Mouse (Mus musculus): Measurements from ENCODE around the gene Nbea. TPM values are rescaled to one million over a fixed set of nuclear protein-coding genes. Genes with fewer than 3 reads are reported as not detected.

The Nbea gene
- polyA plus RNA-seq, 1 experiment, result 3.4 TPM

GRCm38 (mm10) chr3:55775245-55775644 is 408.3 kb downstream of the Nbea start:
- Histone ChIP-seq H3K4me1 (ENCODE audit: control insufficient read depth, insufficient read depth, insufficient read length, low read length) (no peaks in the 10 kb centered on the region), H3K27ac (replicated peaks; ENCODE audit: low read depth, low read length) (no peak overlapping the region), H3K4me3 (ENCODE audit: insufficient read depth, low read depth, low read length) (no peak overlapping the region)

DNA sequence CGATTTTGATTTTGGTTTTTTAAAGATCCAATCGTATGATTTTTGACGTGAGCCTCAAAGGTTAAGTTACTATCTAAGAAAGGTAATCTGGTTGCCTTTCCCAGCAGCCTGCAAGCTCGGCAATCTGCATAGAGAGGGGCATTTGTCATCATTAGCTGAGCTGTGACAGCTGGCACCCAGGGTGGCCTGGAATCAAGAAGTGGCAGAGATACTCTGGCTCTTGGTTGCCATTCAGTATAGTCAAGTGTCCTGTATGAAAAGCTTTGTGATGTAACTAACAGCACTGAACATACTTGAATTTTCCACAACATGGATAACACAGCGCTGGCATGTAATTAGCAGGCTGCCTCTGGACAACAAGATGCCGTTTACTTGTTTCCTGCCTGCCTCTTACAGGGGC is 409.3 kb downstream of the Nbea start:
- no peak overlapping the region for H3K4me3 ChIP-seq (ENCODE audit: insufficient read depth, low read depth, low read length)
- H3K27ac ChIP-seq (replicated peaks; ENCODE audit: low read depth, low read length), result no peak overlapping the region
- H3K4me1 ChIP-seq (ENCODE audit: control insufficient read depth, insufficient read depth, insufficient read length, low read length), result no peaks in the 10 kb centered on the region

DNA sequence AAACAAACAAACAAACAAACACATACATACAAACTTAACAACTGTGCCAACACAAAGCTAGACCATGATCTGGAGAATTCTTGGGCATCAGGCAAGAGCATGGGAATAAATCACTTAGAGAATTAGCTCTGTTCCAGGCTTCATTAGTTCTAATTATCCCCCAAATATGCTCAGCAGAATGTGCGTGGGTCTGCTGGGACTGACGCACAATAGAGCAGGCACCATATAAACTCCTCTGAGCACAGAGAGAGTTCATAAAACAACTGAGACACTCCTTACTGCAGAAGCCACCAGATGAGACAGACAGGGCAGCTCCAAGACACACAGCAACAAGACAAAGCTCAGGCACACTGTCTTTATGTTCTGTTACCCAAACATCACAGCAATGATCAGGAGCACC is 414.2 kb downstream of the Nbea start:
- H3K4me3 ChIP-seq (ENCODE audit: insufficient read depth, low read depth, low read length), result no peak overlapping the region
- no peaks in the 10 kb centered on the region for H3K4me1 ChIP-seq (ENCODE audit: control insufficient read depth, insufficient read depth, insufficient read length, low read length)
- H3K27ac ChIP-seq (replicated peaks; ENCODE audit: low read depth, low read length), result no peak overlapping the region

GRCm38 (mm10) chr3:55768654-55769053 is 414.8 kb downstream of the Nbea start:
- H3K27ac ChIP-seq (replicated peaks; ENCODE audit: low read depth, low read length), result no peak overlapping the region
- no peaks in the 10 kb centered on the region for H3K4me1 ChIP-seq (ENCODE audit: control insufficient read depth, insufficient read depth, insufficient read length, low read length)
- H3K4me3 ChIP-seq (ENCODE audit: insufficient read depth, low read depth, low read length), result no peak overlapping the region

DNA sequence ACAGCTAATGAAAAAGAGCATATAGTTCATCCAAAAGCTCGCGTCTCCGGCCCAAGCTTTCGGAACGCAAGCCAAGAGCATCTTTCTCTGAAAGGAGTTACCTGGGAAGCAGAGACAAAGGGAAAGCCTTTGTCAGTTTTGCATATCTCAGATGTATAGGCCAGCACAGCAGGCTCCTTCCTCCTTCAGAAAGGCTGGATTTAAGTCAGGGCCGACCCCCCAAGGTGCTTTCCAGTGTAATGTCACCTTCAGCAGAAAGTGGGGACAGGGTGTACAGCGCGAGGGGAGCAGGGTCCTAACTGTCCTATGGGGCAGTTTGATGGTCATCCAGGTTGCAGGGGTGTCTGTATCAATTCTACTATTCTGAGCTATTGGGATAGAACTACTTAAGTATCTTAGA is 419.9 kb downstream of the Nbea start:
- Histone ChIP-seq H3K4me1 (ENCODE audit: control insufficient read depth, insufficient read depth, insufficient read length, low read length) (no peaks in the 10 kb centered on the region), H3K27ac (replicated peaks; ENCODE audit: low read depth, low read length) (no peak overlapping the region), H3K4me3 (ENCODE audit: insufficient read depth, low read depth, low read length) (no peak overlapping the region)

DNA sequence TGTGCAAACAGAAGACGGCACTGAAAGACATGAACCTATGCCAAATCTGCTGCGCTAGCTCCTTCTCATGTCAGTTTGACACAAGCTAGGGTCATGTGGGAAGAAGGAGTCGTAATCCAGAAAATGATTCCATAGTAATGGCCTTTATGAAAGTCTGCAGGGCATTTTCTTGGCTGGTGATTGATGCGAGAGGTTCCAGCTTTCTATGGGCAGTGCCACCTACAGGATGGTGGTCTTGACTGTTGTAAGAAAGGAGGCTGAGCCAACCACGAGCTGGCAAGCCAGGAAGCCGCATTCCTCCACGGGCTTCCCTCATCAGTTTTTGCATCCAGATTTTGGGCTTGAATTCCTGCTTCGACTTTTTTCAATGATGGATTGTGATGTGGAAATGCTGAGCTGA is 425.2 kb downstream of the Nbea start:
- Histone ChIP-seq H3K27ac (replicated peaks; ENCODE audit: low read depth, low read length) (no peak overlapping the region), H3K4me3 (ENCODE audit: insufficient read depth, low read depth, low read length) (no peak overlapping the region), H3K4me1 (ENCODE audit: control insufficient read depth, insufficient read depth, insufficient read length, low read length) (peaks cover 2% of the 10 kb centered on the region)

DNA sequence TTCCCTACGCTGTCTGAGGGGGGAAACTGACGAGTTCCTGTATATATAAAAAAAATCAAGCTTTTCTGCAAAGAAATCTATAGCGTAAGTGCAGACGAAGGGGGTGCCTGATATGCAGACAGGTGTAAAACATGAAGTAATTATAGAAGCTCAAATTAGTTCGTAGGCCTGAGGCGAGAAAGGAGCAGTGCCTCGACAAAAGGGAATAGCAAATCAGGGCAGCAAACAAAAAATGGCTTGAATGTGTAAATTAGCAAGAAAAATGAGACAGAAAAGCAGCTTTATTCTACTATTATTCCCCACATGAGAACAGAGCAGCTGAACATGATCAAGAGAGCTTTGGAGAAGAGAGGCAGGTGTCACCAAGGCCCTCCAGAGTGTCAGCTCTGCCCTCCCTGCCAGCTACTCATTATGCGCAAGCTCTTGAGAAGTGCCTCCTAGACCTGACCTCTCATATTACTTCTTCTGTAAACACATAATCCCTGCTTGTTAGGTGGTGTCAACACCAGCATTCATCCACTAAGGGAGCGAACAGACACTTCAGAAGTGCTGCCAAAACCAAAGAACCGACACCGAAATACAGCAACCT is 426.8 kb downstream of the Nbea start:
- H3K4me3 ChIP-seq (ENCODE audit: insufficient read depth, low read depth, low read length), result no peak overlapping the region
- peaks cover 2% of the 10 kb centered on the region for H3K4me1 ChIP-seq (ENCODE audit: control insufficient read depth, insufficient read depth, insufficient read length, low read length)
- no peak overlapping the region for H3K27ac ChIP-seq (replicated peaks; ENCODE audit: low read depth, low read length)

- no peak overlapping the region for H3K27ac ChIP-seq (replicated peaks; ENCODE audit: low read depth, low read length)
- no peak overlapping the region for H3K4me3 ChIP-seq (ENCODE audit: insufficient read depth, low read depth, low read length)
- H3K4me1 ChIP-seq (ENCODE audit: control insufficient read depth, insufficient read depth, insufficient read length, low read length), result peaks cover 2% of the 10 kb centered on the region
Measured at GRCm38 (mm10) chr3:55755805-55756601, 427.5 kb downstream of the Nbea start.

DNA sequence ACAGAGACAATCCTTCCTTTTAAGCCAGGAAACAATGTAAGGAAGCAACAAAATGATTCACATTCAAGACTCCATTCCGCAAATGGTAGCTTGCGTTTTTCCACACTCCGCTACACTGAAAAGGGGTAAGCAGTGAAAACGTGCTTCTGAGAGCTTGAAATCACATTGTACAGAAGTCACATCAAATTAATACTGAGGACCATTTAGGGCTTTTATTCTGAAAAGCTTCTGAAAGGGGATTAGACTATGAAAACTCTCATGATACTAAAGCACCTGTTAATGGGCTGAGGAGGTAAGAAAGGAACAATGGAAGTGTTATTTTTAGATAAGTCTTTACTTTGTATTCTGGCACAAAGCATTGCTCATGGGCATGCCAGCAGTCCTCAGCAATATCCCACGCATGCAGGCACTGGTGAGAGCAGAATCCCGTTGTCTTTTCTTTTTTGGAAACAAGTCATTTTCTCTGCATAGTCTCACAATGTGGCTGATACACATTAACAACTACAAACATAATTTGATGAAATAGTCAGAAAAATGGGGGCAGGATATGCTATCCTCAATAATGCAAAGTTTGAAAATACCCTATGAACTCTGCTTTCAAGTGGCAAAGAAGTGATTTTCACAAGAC is 428.4 kb downstream of the Nbea start:
- Histone ChIP-seq H3K4me1 (ENCODE audit: control insufficient read depth, insufficient read depth, insufficient read length, low read length) (peaks cover 2% of the 10 kb centered on the region), H3K4me3 (ENCODE audit: insufficient read depth, low read depth, low read length) (no peak overlapping the region), H3K27ac (replicated peaks; ENCODE audit: low read depth, low read length) (no peak overlapping the region)

DNA sequence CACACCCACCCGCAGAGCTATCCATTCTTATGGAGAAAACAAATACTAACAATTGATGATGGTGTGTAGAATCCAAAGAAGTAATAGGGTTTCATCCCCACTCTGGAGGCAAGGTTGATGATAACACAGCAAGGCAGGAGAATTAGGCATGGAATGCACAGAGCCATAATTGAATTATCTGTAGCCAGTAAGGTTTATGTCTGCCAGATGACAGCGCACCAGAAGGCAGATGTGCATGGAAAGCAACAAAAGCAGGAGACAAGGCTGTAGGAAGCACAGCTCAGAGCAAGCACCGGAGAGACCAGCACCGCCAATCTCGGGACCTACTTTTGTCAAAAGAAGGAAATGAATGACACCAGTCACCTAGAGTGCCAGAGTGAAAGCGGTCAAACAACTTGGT is 429.6 kb downstream of the Nbea start:
- no peak overlapping the region for H3K27ac ChIP-seq (replicated peaks; ENCODE audit: low read depth, low read length)
- H3K4me1 ChIP-seq (ENCODE audit: control insufficient read depth, insufficient read depth, insufficient read length, low read length), result peaks cover 2% of the 10 kb centered on the region
- no peak overlapping the region for H3K4me3 ChIP-seq (ENCODE audit: insufficient read depth, low read depth, low read length)

GRCm38 (mm10) chr3:55752558-55752957 is 430.9 kb downstream of the Nbea start:
- no peak overlapping the region for H3K27ac ChIP-seq (replicated peaks; ENCODE audit: low read depth, low read length)
- no peak overlapping the region for H3K4me3 ChIP-seq (ENCODE audit: insufficient read depth, low read depth, low read length)
- peaks cover 2% of the 10 kb centered on the region for H3K4me1 ChIP-seq (ENCODE audit: control insufficient read depth, insufficient read depth, insufficient read length, low read length)

DNA sequence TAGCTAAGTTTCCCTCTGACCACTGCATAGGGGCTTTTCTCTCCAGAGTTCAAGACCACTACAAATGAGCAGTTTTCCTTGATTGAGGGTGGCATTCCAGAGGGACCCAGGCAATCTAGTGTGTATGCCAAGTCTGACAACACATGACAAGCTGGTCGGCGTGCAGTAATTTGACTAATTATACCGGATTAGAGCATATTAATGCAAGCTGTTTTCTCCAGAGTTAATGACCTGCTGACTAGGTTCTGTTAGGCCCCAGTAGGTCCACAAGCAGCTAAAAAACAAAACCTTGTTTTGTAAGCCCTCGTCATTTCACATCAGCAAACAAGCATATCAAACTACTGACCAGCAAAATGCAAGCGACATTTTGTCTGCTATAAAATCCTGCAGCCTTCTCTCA is 432.1 kb downstream of the Nbea start:
- Histone ChIP-seq H3K4me1 (ENCODE audit: control insufficient read depth, insufficient read depth, insufficient read length, low read length) (peaks cover 2% of the 10 kb centered on the region), H3K27ac (replicated peaks; ENCODE audit: low read depth, low read length) (no peak overlapping the region), H3K4me3 (ENCODE audit: insufficient read depth, low read depth, low read length) (no peak overlapping the region)

GRCm38 (mm10) chr3:55750445-55751065 is 432.9 kb downstream of the Nbea start:
- Histone ChIP-seq H3K4me1 (ENCODE audit: control insufficient read depth, insufficient read depth, insufficient read length, low read length) (peaks cover 2% of the 10 kb centered on the region), H3K27ac (replicated peaks; ENCODE audit: low read depth, low read length) (no peak overlapping the region), H3K4me3 (ENCODE audit: insufficient read depth, low read depth, low read length) (no peak overlapping the region)

DNA sequence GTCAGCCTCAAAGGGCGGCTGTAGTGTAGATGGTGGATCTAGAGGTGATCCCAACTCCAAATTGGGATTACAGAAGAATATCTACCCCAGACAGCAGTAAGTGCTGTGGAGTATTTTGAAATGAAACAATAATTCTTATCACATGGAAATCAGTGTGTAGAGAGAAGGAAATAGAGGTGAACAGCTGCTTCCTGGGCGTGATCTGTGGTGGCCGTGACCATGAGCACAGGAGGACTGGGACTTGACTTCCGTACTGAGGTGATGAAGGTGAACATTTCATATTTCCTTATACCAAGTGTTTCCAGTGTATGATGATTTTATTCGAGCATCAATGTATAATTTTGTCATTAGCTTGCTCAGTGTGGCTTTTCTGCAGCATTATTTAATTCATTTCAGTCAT is 439.6 kb downstream of the Nbea start:
- peaks cover 2% of the 10 kb centered on the region; the same call in 1 of the 2 replicates for H3K4me1 ChIP-seq (ENCODE audit: control insufficient read depth, insufficient read depth, insufficient read length, low read length)
- no peak overlapping the region for H3K27ac ChIP-seq (replicated peaks; ENCODE audit: low read depth, low read length)
- no peak overlapping the region for H3K4me3 ChIP-seq (ENCODE audit: insufficient read depth, low read depth, low read length)

DNA sequence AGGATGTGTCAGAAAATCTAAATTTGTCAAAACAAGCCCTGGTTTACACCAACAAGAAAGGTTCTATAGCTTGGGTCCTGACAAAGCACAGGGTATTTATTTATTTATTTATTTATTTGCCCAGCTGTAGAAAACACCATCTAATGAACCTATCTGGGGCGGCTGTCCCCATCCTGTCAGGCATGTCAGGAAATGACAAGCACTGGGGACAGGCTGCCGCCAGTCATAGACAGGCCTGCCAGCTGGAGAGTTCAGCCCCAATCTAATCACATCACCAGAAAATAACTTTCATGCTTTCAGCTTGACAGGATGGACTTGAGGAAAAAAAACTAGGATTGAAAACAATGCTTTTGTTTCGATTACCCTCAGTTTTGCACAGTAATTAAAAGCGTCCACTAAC is 440.8 kb downstream of the Nbea start:
- no peak overlapping the region for H3K4me3 ChIP-seq (ENCODE audit: insufficient read depth, low read depth, low read length)
- no peak overlapping the region for H3K27ac ChIP-seq (replicated peaks; ENCODE audit: low read depth, low read length)
- peaks cover 2% of the 10 kb centered on the region; the same call in 1 of the 2 replicates for H3K4me1 ChIP-seq (ENCODE audit: control insufficient read depth, insufficient read depth, insufficient read length, low read length)
